Mouse (Mus musculus) intestine, embryonic 15.5 days (tissue): ENCODE data around the gene Plcl2. TPM values are rescaled to one million over a fixed set of nuclear protein-coding genes. Genes with fewer than 3 reads are reported as not detected.

Experiments
- ATAC-seq: fragments of 200-750 bp; cut with Nextera tagmentation; 2 replicates; pipeline ENCODE4 v1.8.0; 2017; ENCODE audit warnings: moderate TSS enrichment, moderate library complexity
- H3K27ac ChIP-seq: fragments of 300-500 bp; sonication (generic); 2 replicates; pipeline ENCODE4 v1.5.1; 2015; ENCODE audit warnings: mild to moderate bottlenecking, inconsistent platforms
- H3K27me3 ChIP-seq: fragments of 300-500 bp; sonication (generic); replicated peaks from 2 replicates; pipeline ENCODE4 v1.6.1; 2015; ENCODE audit warnings: inconsistent platforms
- H3K36me3 ChIP-seq: fragments of 300-500 bp; sonication (generic); 2 replicates; pipeline ENCODE4 v1.6.1; 2015; ENCODE audit warnings: inconsistent platforms
- H3K4me1 ChIP-seq: fragments of 300-500 bp; sonication (generic); replicated peaks from 2 replicates; pipeline ENCODE4 v1.6.1; 2015; ENCODE audit warnings: inconsistent platforms
- H3K4me2 ChIP-seq: fragments of 300-500 bp; sonication (generic); replicated peaks from 2 replicates; pipeline ENCODE4 v1.6.1; 2015; ENCODE audit warnings: mild to moderate bottlenecking, inconsistent platforms
- H3K4me3 ChIP-seq: fragments of 300-500 bp; sonication (generic); replicated peaks from 2 replicates; pipeline ENCODE4 v1.5.1; 2015; ENCODE audit warnings: inconsistent platforms
- H3K9ac ChIP-seq: fragments of 300-500 bp; sonication (generic); 2 replicates; pipeline ENCODE4 v1.6.1; 2015; ENCODE audit warnings: inconsistent platforms
- H3K9me3 ChIP-seq: fragments of 300-500 bp; sonication (generic); 2 replicates; pipeline ENCODE4 v1.6.1; 2016; ENCODE audit warnings: inconsistent platforms
- WGBS: fragments of 180-500 bp; shearing (Covaris S2); methylation state at CpG from one replicate; pipeline ENCODE4 v1.1.7; 2015; 5-methylcytosine and 5-hydroxymethylcytosine counted together
- polyA plus RNA-seq: library from polyadenylated mRNA; unstranded; fragments of >200 nt; fragmentation: Nextera tagmentation; extraction: Ambion mirVana; gene quantifications from 2 replicates; pipeline ENCODE4 v1.2.1, GENCODE M21; 2015

The Plcl2 gene
- polyA plus RNA-seq, 1 experiment from 2014 or later, result 4.7 TPM

GRCm38 (mm10) chr17:50710497-50711222 is 201.5 kb downstream of the Plcl2 start:
- H3K4me3 ChIP-seq, result no peak overlapping the region
- H3K4me1 ChIP-seq, result no peaks in the 10 kb centered on the region
- no peak for ATAC-seq
- WGBS, result 75% methylated on average over 7 of the region's 7 CpGs
- H3K27ac ChIP-seq, result no peak overlapping the region
- no peaks in the 10 kb centered on the region for H3K9me3 ChIP-seq
- H3K27me3 ChIP-seq, result no peaks in the 10 kb centered on the region
- H3K9ac ChIP-seq, result no peak overlapping the region
- no peak overlapping the region for H3K4me2 ChIP-seq
- H3K36me3 ChIP-seq, result no peaks in the 10 kb centered on the region

GRCm38 (mm10) chr17:50717586-50717985 is 208.4 kb downstream of the Plcl2 start:
- H3K36me3 ChIP-seq, result no peaks in the 10 kb centered on the region

GRCm38 (mm10) chr17:50724376-50724775 is 215.2 kb downstream of the Plcl2 start:
- no peak overlapping the region for H3K9ac ChIP-seq
- WGBS, result 88% methylated on average over 2 of the region's 2 CpGs
- no peaks in the 10 kb centered on the region for H3K4me1 ChIP-seq
- H3K4me2 ChIP-seq, result no peak overlapping the region
- no peak overlapping the region for H3K27ac ChIP-seq
- no peaks in the 10 kb centered on the region for H3K27me3 ChIP-seq
- H3K4me3 ChIP-seq, result no peak overlapping the region
- no peaks in the 10 kb centered on the region for H3K36me3 ChIP-seq
- no peaks in the 10 kb centered on the region for H3K9me3 ChIP-seq
- ATAC-seq, result no peak

More at GRCm38 (mm10) chr17:50717586-50717985, 208.4 kb downstream of the Plcl2 start:
- Histone ChIP-seq H3K4me2 (no peak overlapping the region), H3K4me1 (no peaks in the 10 kb centered on the region), H3K9me3 (no peaks in the 10 kb centered on the region), H3K27ac (no peak overlapping the region), H3K9ac (no peak overlapping the region), H3K27me3 (no peaks in the 10 kb centered on the region), H3K4me3 (no peak overlapping the region)
- no peak for ATAC-seq
- WGBS, result 87% methylated on average over 5 of the region's 5 CpGs

- no peak for ATAC-seq
- H3K36me3 ChIP-seq, result no peaks in the 10 kb centered on the region
- no peaks in the 10 kb centered on the region for H3K4me1 ChIP-seq
- no peaks in the 10 kb centered on the region for H3K9me3 ChIP-seq
- H3K4me3 ChIP-seq, result no peak overlapping the region
- H3K27me3 ChIP-seq, result no peaks in the 10 kb centered on the region
- no peak overlapping the region for H3K4me2 ChIP-seq
- 68% methylated on average over 2 of the region's 2 CpGs for WGBS
- no peak overlapping the region for H3K27ac ChIP-seq
- no peak overlapping the region for H3K9ac ChIP-seq
These were observed 217.1 kb downstream of the Plcl2 start for GRCm38 (mm10) chr17:50726265-50726664.

GRCm38 (mm10) chr17:50729031-50729430 is 219.8 kb downstream of the Plcl2 start:
- H3K4me3 ChIP-seq, result no peak overlapping the region
- no peak for ATAC-seq
- 93% methylated on average over 2 of the region's 2 CpGs for WGBS
- no peak overlapping the region for H3K27ac ChIP-seq
- H3K9me3 ChIP-seq, result no peaks in the 10 kb centered on the region
- no peaks in the 10 kb centered on the region for H3K4me1 ChIP-seq
- no peak overlapping the region for H3K9ac ChIP-seq
- H3K27me3 ChIP-seq, result no peaks in the 10 kb centered on the region
- H3K36me3 ChIP-seq, result no peaks in the 10 kb centered on the region
- no peak overlapping the region for H3K4me2 ChIP-seq

GRCm38 (mm10) chr17:50729577-50729976 is 220.4 kb downstream of the Plcl2 start:
- H3K9ac ChIP-seq, result no peak overlapping the region
- ATAC-seq, result no peak
- no peak overlapping the region for H3K4me2 ChIP-seq
- 82% methylated on average over 6 of the region's 6 CpGs for WGBS
- H3K36me3 ChIP-seq, result no peaks in the 10 kb centered on the region
- H3K27me3 ChIP-seq, result no peaks in the 10 kb centered on the region
- H3K27ac ChIP-seq, result no peak overlapping the region
- H3K4me1 ChIP-seq, result no peaks in the 10 kb centered on the region
- no peak overlapping the region for H3K4me3 ChIP-seq
- no peaks in the 10 kb centered on the region for H3K9me3 ChIP-seq

GRCm38 (mm10) chr17:50730896-50731295 is 221.7 kb downstream of the Plcl2 start:
- H3K4me1 ChIP-seq, result no peaks in the 10 kb centered on the region
- H3K9ac ChIP-seq, result no peak overlapping the region
- H3K36me3 ChIP-seq, result no peaks in the 10 kb centered on the region
- H3K4me3 ChIP-seq, result no peak overlapping the region
- no peak overlapping the region for H3K27ac ChIP-seq
- 82% methylated on average over 2 of the region's 2 CpGs for WGBS
- no peaks in the 10 kb centered on the region for H3K27me3 ChIP-seq
- no peak overlapping the region for H3K4me2 ChIP-seq
- no peaks in the 10 kb centered on the region for H3K9me3 ChIP-seq
- ATAC-seq, result no peak

GRCm38 (mm10) chr17:50731876-50732275 is 222.7 kb downstream of the Plcl2 start:
- Histone ChIP-seq H3K9me3 (no peaks in the 10 kb centered on the region), H3K4me2 (no peak overlapping the region), H3K36me3 (no peaks in the 10 kb centered on the region), H3K9ac (no peak overlapping the region), H3K27ac (no peak overlapping the region), H3K4me1 (no peaks in the 10 kb centered on the region), H3K4me3 (no peak overlapping the region), H3K27me3 (no peaks in the 10 kb centered on the region)
- ATAC-seq, result no peak; the same call in 1 of the 2 replicates
- WGBS, result 86% methylated on average over 5 of the region's 5 CpGs

GRCm38 (mm10) chr17:50733390-50733789 is 224.2 kb downstream of the Plcl2 start:
- H3K27ac ChIP-seq, result no peak overlapping the region
- no peaks in the 10 kb centered on the region for H3K27me3 ChIP-seq
- no peak overlapping the region for H3K9ac ChIP-seq
- no peak overlapping the region for H3K4me2 ChIP-seq
- no peaks in the 10 kb centered on the region for H3K4me1 ChIP-seq
- no peak overlapping the region for H3K4me3 ChIP-seq
- ATAC-seq, result no peak
- WGBS, result 89% methylated on average over 7 of the region's 7 CpGs
- no peaks in the 10 kb centered on the region for H3K36me3 ChIP-seq
- H3K9me3 ChIP-seq, result no peaks in the 10 kb centered on the region

GRCm38 (mm10) chr17:50734781-50735180 is 225.6 kb downstream of the Plcl2 start:
- H3K27me3 ChIP-seq, result no peaks in the 10 kb centered on the region
- H3K9me3 ChIP-seq, result no peaks in the 10 kb centered on the region
- H3K4me2 ChIP-seq, result no peak overlapping the region
- ATAC-seq, result no peak
- no peak overlapping the region for H3K27ac ChIP-seq
- H3K4me1 ChIP-seq, result no peaks in the 10 kb centered on the region
- H3K9ac ChIP-seq, result no peak overlapping the region
- H3K4me3 ChIP-seq, result no peak overlapping the region
- 86% methylated on average over 6 of the region's 6 CpGs for WGBS
- H3K36me3 ChIP-seq, result no peaks in the 10 kb centered on the region

GRCm38 (mm10) chr17:50735382-50735954 is 226.3 kb downstream of the Plcl2 start:
- Histone ChIP-seq H3K9me3 (no peaks in the 10 kb centered on the region), H3K9ac (no peak overlapping the region), H3K27ac (no peak overlapping the region), H3K27me3 (no peaks in the 10 kb centered on the region), H3K4me1 (no peaks in the 10 kb centered on the region), H3K4me2 (no peak overlapping the region), H3K4me3 (no peak overlapping the region), H3K36me3 (no peaks in the 10 kb centered on the region)
- no peak for ATAC-seq
- 84% methylated on average over 4 of the region's 4 CpGs for WGBS

GRCm38 (mm10) chr17:50735955-50736533 is 226.8 kb downstream of the Plcl2 start:
- Histone ChIP-seq H3K4me1 (no peaks in the 10 kb centered on the region), H3K27ac (no peak overlapping the region), H3K4me3 (no peak overlapping the region), H3K27me3 (no peaks in the 10 kb centered on the region), H3K9ac (no peak overlapping the region), H3K9me3 (no peaks in the 10 kb centered on the region), H3K36me3 (no peaks in the 10 kb centered on the region), H3K4me2 (no peak overlapping the region)
- WGBS, result 77% methylated on average over 8 of the region's 8 CpGs
- no peak for ATAC-seq

GRCm38 (mm10) chr17:50737068-50737467 is 227.9 kb downstream of the Plcl2 start:
- Histone ChIP-seq H3K27me3 (no peaks in the 10 kb centered on the region), H3K9me3 (no peaks in the 10 kb centered on the region), H3K4me1 (no peaks in the 10 kb centered on the region), H3K4me2 (no peak overlapping the region), H3K4me3 (no peak overlapping the region), H3K9ac (no peak overlapping the region), H3K27ac (no peak overlapping the region), H3K36me3 (no peaks in the 10 kb centered on the region)
- WGBS, result 58% methylated on average over 2 of the region's 2 CpGs
- ATAC-seq, result no peak
